Mouse (Mus musculus) erythroblast, adult 5-6 weeks (primary cell): Measurements from ENCODE around the gene Olfr877. TPM values are rescaled to one million over a fixed set of nuclear protein-coding genes. Genes with fewer than 3 reads are reported as not detected.

ENCODE experiments used
- ATAC-seq: replicated peaks from 2 replicates; pipeline ENCODE4 v1.8.0; 2016; ENCODE audit warnings: moderate number of reproducible peaks, mild to moderate bottlenecking, moderate TSS enrichment, inconsistent platforms; ENCODE audit not compliant: poor library complexity, low FRiP score, severe bottlenecking
- total RNA-seq, 2 experiments: library from RNA; stranded (forward) in 1 of 2; stranded (reverse) in 1 of 2; fragments of 150-400 nt in 1 of 2; fragments of 200-764, 138-1000 nt in 1 of 2; gene quantifications; 2 replicates each; pipeline versions ENCODE4 v1.2.3 to v1.2.4; 2015 to 2017; ENCODE audit warnings: low replicate concordance in 2 of 2

Gene Olfr877
- total RNA-seq (2015; ENCODE audit: low replicate concordance) (not detected in 2 replicates), total RNA-seq (2017; ENCODE audit: low replicate concordance) (not detected in 2 replicates)

- ATAC-seq, result no peak
Measured at GRCm38 (mm10) chr9:37853969-37854368, at the start of gene Olfr877. Gene Olfr877, plus strand, starts transcription at chr9:37854269.

GRCm38 (mm10) chr9:37807235-37807634, 46.8 kb upstream of the Olfr877 start:
- ATAC-seq, result no peak

GRCm38 (mm10) chr9:37808456-37808855, 45.6 kb upstream of the Olfr877 start:
- no peak for ATAC-seq

GRCm38 (mm10) chr9:37808976-37809375, 45.1 kb upstream of the Olfr877 start:
- no peak for ATAC-seq

- ATAC-seq, result no peak
Measured at GRCm38 (mm10) chr9:37814696-37815095, 39.4 kb upstream of the Olfr877 start.

- no peak for ATAC-seq
Measured at GRCm38 (mm10) chr9:37829881-37830280, 24.2 kb upstream of the Olfr877 start.

GRCm38 (mm10) chr9:37833341-37833740, 20.7 kb upstream of the Olfr877 start:
- ATAC-seq, result no peak

- ATAC-seq, result no peak
Measured at GRCm38 (mm10) chr9:37849267-37849666, 4.8 kb upstream of the Olfr877 start.

GRCm38 (mm10) chr9:37863325-37863724, 9.3 kb downstream of the Olfr877 start:
- no peak for ATAC-seq

GRCm38 (mm10) chr9:37870246-37870645, 16.2 kb downstream of the Olfr877 start:
- ATAC-seq, result no peak

- no peak for ATAC-seq
Measured at GRCm38 (mm10) chr9:37871097-37871496, 17.0 kb downstream of the Olfr877 start.

GRCm38 (mm10) chr9:37871536-37871935, 17.5 kb downstream of the Olfr877 start:
- ATAC-seq, result no peak

GRCm38 (mm10) chr9:37890960-37891359, 36.9 kb downstream of the Olfr877 start:
- no peak for ATAC-seq

GRCm38 (mm10) chr9:37896661-37897060, 42.6 kb downstream of the Olfr877 start, which contains the start of gene Olfr145:
Gene Olfr145, plus strand, starts transcription at chr9:37896724.
- ATAC-seq, result no peak

GRCm38 (mm10) chr9:37905555-37905954, 51.5 kb downstream of the Olfr877 start:
- no peak for ATAC-seq

Other genes starting within 250 kb of the Olfr877 start
- not detected in 2 replicates for gene Spa17, start 240.5 kb upstream of the Olfr877 start, total RNA-seq (2015; ENCODE audit: low replicate concordance)
- gene Spa17, start 240.5 kb upstream of the Olfr877 start, total RNA-seq (2017; ENCODE audit: low replicate concordance), result 1.4 TPM in 1 of 2 replicates, not detected in the other
- 23.0 and 26.5 TPM in 2 replicates for gene Tbrg1, start 197.0 kb upstream of the Olfr877 start, total RNA-seq (2015; ENCODE audit: low replicate concordance)
- 17.6 and 24.1 TPM in 2 replicates for gene Tbrg1, start 197.0 kb upstream of the Olfr877 start, total RNA-seq (2017; ENCODE audit: low replicate concordance)
- gene Panx3, start 185.0 kb upstream of the Olfr877 start, total RNA-seq (2015; ENCODE audit: low replicate concordance), result not detected in 2 replicates
- not detected in 2 replicates for gene Panx3, start 185.0 kb upstream of the Olfr877 start, total RNA-seq (2017; ENCODE audit: low replicate concordance)
- not detected in 2 replicates for gene Olfr160, start 138.0 kb upstream of the Olfr877 start, total RNA-seq (2015; ENCODE audit: low replicate concordance)
- not detected in 2 replicates for gene Olfr160, start 138.0 kb upstream of the Olfr877 start, total RNA-seq (2017; ENCODE audit: low replicate concordance)
- gene Olfr874, start 109.2 kb upstream of the Olfr877 start, total RNA-seq (2015; ENCODE audit: low replicate concordance), result not detected in 2 replicates
- not detected in 2 replicates for gene Olfr874, start 109.2 kb upstream of the Olfr877 start, total RNA-seq (2017; ENCODE audit: low replicate concordance)
- gene Olfr875, start 82.4 kb upstream of the Olfr877 start, total RNA-seq (2015; ENCODE audit: low replicate concordance), result not detected in 2 replicates
- not detected in 2 replicates for gene Olfr875, start 82.4 kb upstream of the Olfr877 start, total RNA-seq (2017; ENCODE audit: low replicate concordance)
- not detected in 2 replicates for gene Olfr876, start 51.2 kb upstream of the Olfr877 start, total RNA-seq (2015; ENCODE audit: low replicate concordance)
- not detected in 2 replicates for gene Olfr876, start 51.2 kb upstream of the Olfr877 start, total RNA-seq (2017; ENCODE audit: low replicate concordance)
- gene Olfr145, start 42.5 kb downstream of the Olfr877 start, total RNA-seq (2015; ENCODE audit: low replicate concordance), result not detected in 2 replicates
- not detected in 2 replicates for gene Olfr145, start 42.5 kb downstream of the Olfr877 start, total RNA-seq (2017; ENCODE audit: low replicate concordance)
- not detected in 2 replicates for gene Olfr878, start 63.6 kb downstream of the Olfr877 start, total RNA-seq (2015; ENCODE audit: low replicate concordance)
- not detected in 2 replicates for gene Olfr878, start 63.6 kb downstream of the Olfr877 start, total RNA-seq (2017; ENCODE audit: low replicate concordance)
- gene Olfr881, start 137.6 kb downstream of the Olfr877 start, total RNA-seq (2015; ENCODE audit: low replicate concordance), result not detected in 2 replicates
- gene Olfr881, start 137.6 kb downstream of the Olfr877 start, total RNA-seq (2017; ENCODE audit: low replicate concordance), result 0.14 TPM in 1 of 2 replicates, not detected in the other
- gene Olfr883, start 171.5 kb downstream of the Olfr877 start, total RNA-seq (2015; ENCODE audit: low replicate concordance), result not detected in 2 replicates
- gene Olfr883, start 171.5 kb downstream of the Olfr877 start, total RNA-seq (2017; ENCODE audit: low replicate concordance), result not detected in 2 replicates
- not detected in 2 replicates for gene Olfr884, start 192.3 kb downstream of the Olfr877 start, total RNA-seq (2015; ENCODE audit: low replicate concordance)
- not detected in 2 replicates for gene Olfr884, start 192.3 kb downstream of the Olfr877 start, total RNA-seq (2017; ENCODE audit: low replicate concordance)
- not detected in 2 replicates for gene Olfr885, start 207.1 kb downstream of the Olfr877 start, total RNA-seq (2015; ENCODE audit: low replicate concordance)
- not detected in 2 replicates for gene Olfr885, start 207.1 kb downstream of the Olfr877 start, total RNA-seq (2017; ENCODE audit: low replicate concordance)
- gene Olfr887, start 229.8 kb downstream of the Olfr877 start, total RNA-seq (2015; ENCODE audit: low replicate concordance), result not detected in 2 replicates
- 0.14 TPM in 1 of 2 replicates, not detected in the other for gene Olfr887, start 229.8 kb downstream of the Olfr877 start, total RNA-seq (2017; ENCODE audit: low replicate concordance)